Mouse (Mus musculus) bone marrow macrophage, adult 2 months (primary cell): ENCODE measurements at regions not wholly inside any gene's neighbourhood (a gene's known extent, or its start where the extent isn't known, plus 50 kb on each side); places are given as distances from the start of the nearest gene placed in this dataset.

ENCODE experiments used
- CTCF ChIP-seq: IDR thresholded peaks from 2 replicates; pipeline ENCODE4 v1.5.1; 2012; ENCODE audit warnings: low read depth, mild to moderate bottlenecking, low read length, moderate library complexity
- POLR2A ChIP-seq: IDR thresholded peaks from 2 replicates; pipeline ENCODE4 v1.6.1; 2012; ENCODE audit warnings: mild to moderate bottlenecking, low read depth, low read length, borderline replicate concordance

DNA sequence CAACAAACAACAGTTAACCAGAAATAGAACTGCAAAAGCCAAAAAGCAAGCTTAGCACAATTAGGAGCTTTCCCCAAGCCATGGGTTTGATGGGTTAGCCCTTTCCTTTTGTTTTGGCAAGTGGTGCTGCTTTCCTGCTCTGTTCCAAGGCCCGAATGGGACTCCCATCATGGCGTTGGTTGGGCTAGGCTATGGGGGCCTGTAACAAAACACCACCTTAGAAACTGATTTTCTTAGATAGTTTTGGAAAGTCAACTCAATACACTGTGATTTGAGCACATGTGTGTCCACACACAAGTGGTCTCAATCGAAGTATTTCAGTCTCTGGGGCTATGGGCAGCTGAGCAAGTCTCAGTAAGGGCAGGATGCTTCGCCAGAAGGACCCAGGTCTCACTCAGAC lies 470.5 kb upstream of the Kif2a start:
- TF ChIP-seq CTCF: no peak
- TF ChIP-seq POLR2A: no peak
